Mouse (Mus musculus) monocyte, adult 2 months (primary cell): ENCODE measurements around the gene Stx7.

Source experiments
- DNase-seq, 2 experiments: peaks; one replicate each; pipeline ENCODE4 v3.0.0; 2022; ENCODE audit warnings: low spot score in 2 of 2, low read depth in 1 of 2

Stx7 gene

GRCm38 (mm10) chr10:24165526-24166055, 16.5 kb downstream of the Stx7 start:
- DNase-seq: no peak

DNA sequence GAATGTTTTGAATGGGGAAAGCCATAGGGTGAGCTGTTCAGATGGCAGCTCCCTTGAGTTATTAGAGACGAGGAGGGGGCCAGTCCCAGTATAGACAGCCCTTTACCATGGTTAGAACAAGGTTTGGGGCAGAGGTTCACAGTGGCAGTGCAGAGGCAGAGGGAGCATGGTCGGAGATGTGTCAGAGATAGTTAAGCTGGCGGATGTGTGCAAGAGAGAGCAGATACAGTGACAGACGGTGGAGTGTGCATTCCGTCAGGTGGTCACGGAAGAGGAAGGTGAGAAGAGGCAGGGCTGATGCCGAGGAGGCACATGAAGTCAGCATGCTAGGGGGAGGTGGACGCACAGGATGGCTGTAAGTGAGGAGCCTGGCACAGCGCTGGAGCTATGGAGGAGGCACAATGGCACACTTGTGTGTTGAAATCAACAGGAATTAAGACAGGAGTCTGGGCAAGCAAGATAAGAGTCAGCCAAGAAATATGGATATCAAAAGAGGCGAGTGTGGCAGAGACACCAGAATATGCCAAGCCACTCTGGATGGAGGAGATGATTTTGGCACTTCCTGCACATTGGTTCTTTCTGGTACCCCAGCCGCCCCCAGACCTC, 19.0 kb downstream of the Stx7 start:
- DNase-seq: no peak

DNA sequence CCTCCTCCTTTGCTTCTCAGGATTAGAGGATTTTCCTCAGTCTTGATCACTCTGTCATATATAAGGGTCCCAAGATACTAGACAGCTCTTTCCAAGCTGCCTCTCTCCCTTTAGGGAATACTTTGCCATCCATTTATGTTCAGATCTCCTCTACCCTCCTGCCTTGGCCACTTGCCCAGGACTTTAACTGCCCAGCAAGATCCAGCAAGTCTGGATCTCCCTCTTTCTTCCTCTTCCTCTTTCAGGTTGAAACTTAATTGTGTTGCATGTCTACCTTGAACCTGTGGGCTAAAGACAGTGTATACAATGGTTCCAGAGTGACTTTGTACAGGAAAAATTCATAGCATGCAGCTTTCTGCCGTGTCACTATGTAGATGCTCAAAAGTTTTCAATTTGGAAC, 19.8 kb downstream of the Stx7 start:
- no peak for DNase-seq

DNA sequence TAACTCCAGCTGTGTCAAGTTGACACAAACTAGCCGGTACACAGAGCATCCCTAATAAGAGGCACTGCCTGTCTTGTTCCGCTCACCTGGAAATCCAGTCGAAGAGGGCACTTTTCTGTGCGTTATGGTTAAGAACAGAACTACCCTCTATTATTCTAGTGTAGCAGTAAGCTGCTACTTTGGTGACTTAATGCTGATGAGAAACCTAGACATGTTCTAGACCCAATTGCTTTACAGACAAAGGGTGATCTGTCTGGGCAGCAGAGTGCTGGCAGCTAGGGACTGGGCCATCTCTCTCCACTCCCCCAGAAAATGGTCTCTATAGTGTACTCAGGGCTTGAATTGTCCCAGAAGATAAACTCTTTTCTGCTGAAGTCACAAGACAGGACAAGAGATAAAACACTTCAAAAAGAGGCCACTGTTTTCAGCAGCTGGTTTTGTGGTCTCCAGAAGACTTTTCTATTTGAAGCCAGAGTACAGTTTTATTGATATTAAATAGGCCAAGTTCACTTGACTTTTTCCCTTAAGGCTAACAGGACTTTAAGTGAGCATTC, 22.9 kb downstream of the Stx7 start:
- DNase-seq: no peak

DNA sequence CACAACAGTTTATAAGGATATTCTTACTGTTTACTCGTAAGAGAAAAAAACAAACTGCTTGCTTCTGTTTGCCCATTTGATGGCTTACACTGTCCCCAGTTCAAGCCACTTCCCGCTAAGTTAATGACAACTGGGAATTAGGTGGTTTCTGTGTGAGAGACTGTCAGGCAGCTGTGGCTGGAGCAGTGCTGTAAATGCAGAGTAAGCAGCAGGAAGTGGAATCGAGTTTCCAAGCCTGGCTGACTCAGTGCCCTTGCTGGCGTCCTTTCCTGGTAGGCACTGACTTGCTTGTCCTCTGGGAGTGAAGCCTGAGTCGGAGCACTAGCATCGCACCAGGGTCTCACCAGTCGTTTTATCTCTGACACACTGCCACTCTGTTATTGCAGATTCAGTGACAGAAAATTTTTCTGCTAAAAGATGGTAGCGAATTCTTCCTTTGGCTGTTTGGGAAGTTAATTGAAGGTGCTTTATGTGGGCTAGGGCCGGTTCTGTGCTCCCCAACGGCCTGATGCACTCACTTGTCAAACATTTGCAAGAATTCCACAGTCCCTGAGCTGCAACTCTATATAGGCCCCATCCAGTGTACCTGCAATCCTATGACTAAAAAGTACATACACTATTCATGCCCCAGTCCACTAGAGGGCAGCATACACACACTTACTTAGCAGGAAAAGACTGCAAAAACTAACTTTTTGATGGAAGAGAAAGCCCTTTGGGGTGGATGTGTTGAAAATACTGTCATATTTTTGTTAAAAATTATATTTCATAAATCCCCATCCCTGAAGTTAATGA, 24.3 kb downstream of the Stx7 start:
- no peak for DNase-seq

DNA sequence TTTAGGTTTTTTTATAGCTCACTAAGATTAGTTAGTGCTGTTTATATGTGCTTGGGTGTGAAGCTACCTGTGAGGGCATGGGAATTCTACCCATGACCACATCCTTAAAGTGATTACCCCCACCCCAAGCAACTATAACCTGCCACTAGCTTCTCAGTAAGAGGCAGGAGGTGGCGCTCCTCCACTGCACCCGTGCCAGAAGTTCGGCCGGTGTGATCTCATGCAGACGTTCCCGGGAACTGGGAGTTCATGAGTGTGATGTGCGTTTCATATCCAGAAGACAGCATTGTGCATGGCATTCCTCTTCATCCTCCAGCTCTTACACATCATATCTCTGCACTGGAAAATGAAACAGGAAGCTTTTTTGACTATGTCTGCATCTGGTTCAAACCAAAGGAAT, 41.3 kb downstream of the Stx7 start:
- no peak for DNase-seq

- DNase-seq: no peak
These were observed 42.9 kb downstream of the Stx7 start for GRCm38 (mm10) chr10:24191977-24192376.

- DNase-seq: no peak
These were observed 50.2 kb downstream of the Stx7 start for GRCm38 (mm10) chr10:24199303-24199702.

- no peak for DNase-seq
These were observed 51.0 kb downstream of the Stx7 start for GRCm38 (mm10) chr10:24200099-24200498.

DNA sequence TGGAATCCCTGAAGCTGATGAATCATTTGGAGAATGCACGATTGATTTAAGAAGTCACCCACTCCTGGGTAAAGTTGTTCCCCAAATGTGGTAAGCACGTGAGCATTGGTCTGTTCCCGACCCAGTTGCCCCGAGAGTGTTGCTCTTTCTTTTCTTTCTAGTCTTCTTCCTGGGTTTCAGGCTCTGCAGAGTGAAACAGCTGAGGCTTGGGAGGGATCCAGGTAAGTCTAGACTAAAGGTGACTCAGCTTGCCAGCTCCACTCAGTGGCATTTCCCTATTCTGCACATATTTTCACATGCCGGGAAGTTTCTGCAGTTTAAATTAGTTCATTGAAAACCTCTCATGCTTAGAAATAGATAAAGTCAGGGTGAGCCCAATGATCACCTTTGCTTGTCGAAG, 61.0 kb downstream of the Stx7 start:
- no peak for DNase-seq

DNA sequence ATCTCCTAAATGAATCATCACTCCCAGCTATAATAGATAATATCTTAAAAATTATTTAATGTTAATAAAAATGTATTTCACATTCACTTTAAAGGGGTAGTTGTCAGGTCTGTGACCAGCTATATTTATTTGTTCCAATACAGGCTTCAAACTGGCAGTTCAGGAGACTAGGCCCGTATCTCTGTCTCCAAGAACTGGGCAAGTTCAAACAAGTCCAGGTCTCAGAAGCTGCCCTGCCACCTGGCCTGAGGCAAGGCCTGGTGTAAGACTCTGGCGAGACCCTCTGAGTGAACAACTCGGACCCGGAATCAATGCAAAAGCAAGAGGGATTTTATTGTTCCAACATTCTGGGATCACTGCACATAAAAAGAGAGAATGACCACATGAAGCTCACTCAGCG, 64.2 kb downstream of the Stx7 start:
- no peak for DNase-seq

GRCm38 (mm10) chr10:24217558-24218268, 68.6 kb downstream of the Stx7 start:
- no peak for DNase-seq

DNA sequence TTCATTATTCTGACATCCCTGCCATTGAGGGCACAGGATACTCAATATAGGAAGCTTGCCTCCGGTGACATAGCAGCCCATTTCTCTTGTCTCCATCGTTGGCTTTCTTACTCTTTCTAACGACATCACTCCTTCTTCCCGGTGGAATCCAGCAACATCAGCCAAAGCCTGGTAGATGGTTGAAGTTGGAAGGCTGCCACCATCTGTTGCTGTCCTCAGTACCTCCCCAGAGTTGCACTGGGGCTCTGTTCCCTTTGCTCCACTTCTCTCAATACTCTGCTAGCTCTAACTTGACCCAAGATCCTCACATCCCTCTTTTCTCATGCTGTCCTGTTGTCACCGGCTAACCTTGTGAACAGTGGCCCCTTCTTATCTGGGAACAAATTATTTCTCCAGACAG, 71.8 kb downstream of the Stx7 start:
- DNase-seq: no peak

DNA sequence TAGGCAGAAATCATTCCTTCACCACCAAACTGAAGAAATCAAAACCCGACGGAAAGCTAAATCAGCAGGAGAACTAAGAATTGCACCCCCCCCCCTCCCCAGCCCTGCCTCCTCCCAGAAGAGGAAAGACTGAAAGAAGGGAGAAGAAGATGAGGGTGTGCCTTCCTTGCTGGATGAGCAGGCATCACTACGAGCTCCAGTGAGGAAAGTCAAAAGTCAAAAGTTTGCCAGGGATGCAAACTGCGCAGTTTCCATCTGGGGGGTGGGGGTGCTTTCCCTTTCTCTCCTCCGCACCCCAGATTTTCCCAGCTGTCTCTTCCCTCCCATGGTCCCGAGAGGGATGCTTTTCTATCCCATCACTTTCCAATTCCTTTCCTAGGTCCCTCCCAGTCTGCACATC, 73.8 kb downstream of the Stx7 start:
- no peak for DNase-seq

GRCm38 (mm10) chr10:24223449-24224143, 74.5 kb downstream of the Stx7 start, which contains the start of gene Moxd1:
Moxd1 (plus strand) TSS chr10:24223517.
- no peak for DNase-seq

- DNase-seq: no peak
These were observed 75.5 kb downstream of the Stx7 start for GRCm38 (mm10) chr10:24224591-24224990.

GRCm38 (mm10) chr10:24228318-24229183, 79.4 kb downstream of the Stx7 start:
- DNase-seq: no peak

DNA sequence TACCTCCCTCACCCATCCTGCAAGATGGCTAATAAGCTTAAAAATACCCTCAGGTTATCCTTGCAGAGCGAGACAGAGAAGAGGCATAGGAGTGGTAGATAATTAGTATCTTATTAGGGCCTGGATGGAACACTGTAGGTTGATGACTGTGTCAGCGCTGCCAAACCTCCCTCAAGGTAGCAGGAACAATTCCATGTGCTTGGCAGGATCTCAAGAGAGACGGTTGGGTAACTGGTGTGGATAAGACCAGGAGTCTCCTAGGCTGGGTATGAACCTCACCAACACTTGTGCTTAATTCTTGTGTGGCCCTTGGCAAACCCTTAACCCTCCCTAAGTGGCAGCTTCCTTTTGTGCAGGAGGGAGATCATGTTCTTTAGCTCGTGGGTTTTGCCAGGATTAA, 83.2 kb downstream of the Stx7 start:
- no peak for DNase-seq

GRCm38 (mm10) chr10:24235426-24236283, 86.6 kb downstream of the Stx7 start:
- DNase-seq: no peak
